Mouse (Mus musculus): ENCODE measurements around the gene Vps33a. TPM values are rescaled to one million over a fixed set of nuclear protein-coding genes. Genes with fewer than 3 reads are reported as not detected.

The Vps33a gene
- polyA plus RNA-seq, 1 experiment from 2014 or later: 27.2 TPM

DNA sequence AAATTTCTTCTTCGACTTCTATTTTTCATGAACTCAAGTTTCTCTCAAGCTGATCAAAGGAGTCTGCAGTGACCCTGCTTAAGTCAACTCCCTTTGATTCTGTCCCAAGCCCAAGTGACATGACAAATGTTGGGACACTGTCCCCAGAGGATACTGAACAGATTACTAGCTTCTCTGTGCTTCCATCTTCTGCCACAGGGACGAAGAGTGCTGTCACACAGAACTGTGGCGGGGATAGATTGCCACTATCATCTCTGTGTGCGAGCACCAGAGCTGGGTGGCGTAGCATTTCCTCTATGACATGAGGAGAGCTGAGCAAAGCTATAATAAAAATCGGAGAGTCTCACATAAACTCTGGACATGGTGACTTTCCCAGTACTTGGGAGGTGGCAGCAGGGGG, 29.3 kb upstream of the Vps33a start:
- H3K4me2 ChIP-seq (replicated peaks; ENCODE audit: low read depth, low read length): no peak overlapping the region
- no peaks in the 10 kb centered on the region for H3K9me3 ChIP-seq (ENCODE audit: control insufficient read depth, low read depth, low read length)
- H3K27me3 ChIP-seq (ENCODE audit: control insufficient read depth, insufficient read depth, low read length): no peaks in the 10 kb centered on the region
- no peaks in the 10 kb centered on the region for H3K4me1 ChIP-seq (ENCODE audit: control insufficient read depth, insufficient read depth, low read length)
- 86% methylated on average over 6 of the region's 6 CpGs for WGBS
- no peak for ATAC-seq (ENCODE audit: insufficient number of reproducible peaks, insufficient read depth, low FRiP score, low read depth)
- H3K9ac ChIP-seq (replicated peaks; ENCODE audit: low read depth, low read length): no peak overlapping the region
- H3K4me3 ChIP-seq (ENCODE audit: low read depth, low read length): no peak overlapping the region
- peaks cover 33% of the 10 kb centered on the region for H3K36me3 ChIP-seq (ENCODE audit: control insufficient read depth, insufficient read depth, low read length)
- no peak overlapping the region for H3K27ac ChIP-seq (ENCODE audit: low read length)

DNA sequence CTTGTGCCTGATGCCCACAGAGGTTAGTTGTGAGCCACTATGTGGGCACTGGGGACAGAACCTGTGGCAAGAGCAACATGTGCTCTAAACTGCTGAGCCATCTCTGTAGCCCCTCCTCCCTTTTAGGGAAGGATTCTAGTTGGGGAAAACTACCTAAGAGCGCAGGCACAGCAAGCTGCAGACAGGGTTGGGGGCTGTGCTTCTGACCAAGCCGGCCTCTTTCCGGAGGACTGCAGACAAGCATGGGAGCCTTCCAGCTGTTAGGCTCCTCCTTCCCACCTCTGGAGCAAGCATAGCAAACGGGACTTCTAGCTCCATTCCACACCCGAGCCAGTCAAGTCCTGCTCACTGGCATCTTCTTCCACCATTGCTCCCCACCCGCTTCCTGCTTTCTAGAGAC, 26.5 kb upstream of the Vps33a start:
- no peaks in the 10 kb centered on the region for H3K9me3 ChIP-seq (ENCODE audit: control insufficient read depth, low read depth, low read length)
- H3K36me3 ChIP-seq (ENCODE audit: control insufficient read depth, insufficient read depth, low read length): peaks cover 31% of the 10 kb centered on the region
- 51% methylated on average over 6 of the region's 6 CpGs for WGBS
- H3K27ac ChIP-seq (ENCODE audit: low read length): no peak overlapping the region
- no peaks in the 10 kb centered on the region for H3K27me3 ChIP-seq (ENCODE audit: control insufficient read depth, insufficient read depth, low read length)
- H3K4me2 ChIP-seq (replicated peaks; ENCODE audit: low read depth, low read length): no peak overlapping the region
- no peak for ATAC-seq (ENCODE audit: insufficient number of reproducible peaks, insufficient read depth, low FRiP score, low read depth)
- H3K9ac ChIP-seq (replicated peaks; ENCODE audit: low read depth, low read length): no peak overlapping the region
- no peaks in the 10 kb centered on the region for H3K4me1 ChIP-seq (ENCODE audit: control insufficient read depth, insufficient read depth, low read length)
- H3K4me3 ChIP-seq (ENCODE audit: low read depth, low read length): no peak overlapping the region

DNA sequence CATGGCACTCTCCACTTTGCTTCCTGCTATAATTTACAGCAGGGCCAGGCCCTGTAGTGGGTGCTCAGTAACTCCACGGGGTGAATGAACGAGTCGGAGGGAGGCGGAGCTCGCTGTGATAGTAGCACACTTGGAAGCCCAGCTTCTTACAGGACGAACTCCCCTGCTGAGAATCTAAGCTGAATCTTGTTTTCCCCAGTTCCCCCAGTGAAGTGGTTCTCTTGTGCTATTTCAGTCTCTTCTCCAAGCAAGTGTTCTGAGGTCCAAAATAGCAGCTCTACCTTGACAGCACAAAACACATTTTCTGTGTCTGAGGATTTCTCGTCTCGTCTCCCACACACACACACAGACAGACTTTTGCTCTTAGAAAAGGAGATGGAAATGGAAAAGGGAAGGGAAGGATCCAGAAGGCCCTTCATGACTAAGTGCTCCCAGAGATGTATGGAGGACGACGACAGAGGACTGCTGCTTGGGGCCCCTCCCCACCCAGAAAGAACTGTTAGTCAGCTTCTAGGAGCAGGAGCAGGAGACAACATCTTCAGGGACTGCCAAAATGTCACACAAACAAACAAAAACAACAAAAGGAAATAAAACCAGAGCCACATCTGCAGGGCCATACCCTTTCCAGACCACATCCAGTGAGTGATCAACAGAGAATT, 20.9 kb upstream of the Vps33a start:
- Histone ChIP-seq H3K9me3 (ENCODE audit: control insufficient read depth, low read depth, low read length) (no peaks in the 10 kb centered on the region), H3K9ac (replicated peaks; ENCODE audit: low read depth, low read length) (no peak overlapping the region), H3K4me2 (replicated peaks; ENCODE audit: low read depth, low read length) (no peak overlapping the region), H3K27me3 (ENCODE audit: control insufficient read depth, insufficient read depth, low read length) (no peaks in the 10 kb centered on the region), H3K36me3 (ENCODE audit: control insufficient read depth, insufficient read depth, low read length) (peaks cover 21% of the 10 kb centered on the region), H3K27ac (ENCODE audit: low read length) (no peak overlapping the region), H3K4me3 (ENCODE audit: low read depth, low read length) (no peak overlapping the region), H3K4me1 (ENCODE audit: control insufficient read depth, insufficient read depth, low read length) (no peaks in the 10 kb centered on the region)
- WGBS: 85% methylated on average over 10 of the region's 10 CpGs
- no peak for ATAC-seq (ENCODE audit: insufficient number of reproducible peaks, insufficient read depth, low FRiP score, low read depth)

DNA sequence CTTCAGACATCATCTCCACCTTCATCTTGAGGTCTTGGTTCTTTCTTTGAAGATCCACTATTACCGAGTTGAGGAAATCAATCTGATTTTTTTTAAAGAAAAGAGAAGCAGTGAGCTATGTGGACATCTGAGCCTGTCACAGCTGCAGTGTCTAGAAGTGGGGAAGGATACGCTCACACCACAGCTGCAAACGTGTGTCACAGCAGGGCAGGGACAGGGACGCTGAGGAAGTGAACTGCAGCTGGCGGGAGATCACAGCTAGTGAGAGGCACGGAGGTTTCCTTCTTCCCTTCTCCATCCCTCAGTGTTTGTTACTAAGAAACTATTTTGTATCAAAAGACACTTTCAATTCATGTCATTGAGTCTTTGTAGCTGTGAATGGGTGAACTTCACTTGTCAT, 7.2 kb upstream of the Vps33a start:
- H3K27ac ChIP-seq (ENCODE audit: low read length): no peak overlapping the region
- peaks cover 13% of the 10 kb centered on the region; the same call in 1 of the 2 replicates for H3K36me3 ChIP-seq (ENCODE audit: control insufficient read depth, insufficient read depth, low read length)
- no peaks in the 10 kb centered on the region for H3K4me1 ChIP-seq (ENCODE audit: control insufficient read depth, insufficient read depth, low read length)
- no peak overlapping the region for H3K4me2 ChIP-seq (replicated peaks; ENCODE audit: low read depth, low read length)
- no peak overlapping the region for H3K4me3 ChIP-seq (ENCODE audit: low read depth, low read length)
- H3K9me3 ChIP-seq (ENCODE audit: control insufficient read depth, low read depth, low read length): no peaks in the 10 kb centered on the region
- H3K27me3 ChIP-seq (ENCODE audit: control insufficient read depth, insufficient read depth, low read length): no peaks in the 10 kb centered on the region
- WGBS: 86% methylated on average over 6 of the region's 6 CpGs
- H3K9ac ChIP-seq (replicated peaks; ENCODE audit: low read depth, low read length): no peak overlapping the region
- no peak for ATAC-seq (ENCODE audit: insufficient number of reproducible peaks, insufficient read depth, low FRiP score, low read depth)

DNA sequence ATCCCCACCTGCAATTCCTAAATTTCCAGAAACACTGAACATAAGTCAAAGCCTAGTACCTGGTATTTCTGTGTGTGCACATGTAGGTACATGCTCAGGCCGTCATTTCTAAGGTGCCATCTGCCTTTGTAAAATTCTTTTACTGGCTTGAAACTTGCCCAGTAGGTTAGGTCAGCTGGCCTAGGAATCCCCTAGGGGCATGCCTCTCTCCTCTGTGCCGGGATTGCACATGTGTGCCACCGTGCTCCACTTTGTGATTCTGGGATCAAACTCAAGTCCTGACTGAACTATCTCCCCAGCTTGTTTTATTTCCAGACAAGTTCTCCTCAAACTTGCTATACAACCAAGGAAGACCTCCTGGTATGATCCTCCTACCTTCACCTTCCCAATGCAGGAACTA, 3.9 kb upstream of the Vps33a start:
- H3K4me3 ChIP-seq (ENCODE audit: low read depth, low read length): no peak overlapping the region
- WGBS: 91% methylated on average over 3 of the region's 3 CpGs
- H3K4me1 ChIP-seq (ENCODE audit: control insufficient read depth, insufficient read depth, low read length): 0 out of 2 replicates have a peak, but pooled peaks cover 4% of the 10 kb centered on the region
- ATAC-seq (ENCODE audit: insufficient number of reproducible peaks, insufficient read depth, low FRiP score, low read depth): no peak
- no peak overlapping the region for H3K27ac ChIP-seq (ENCODE audit: low read length)
- no peaks in the 10 kb centered on the region for H3K9me3 ChIP-seq (ENCODE audit: control insufficient read depth, low read depth, low read length)
- no peak overlapping the region for H3K9ac ChIP-seq (replicated peaks; ENCODE audit: low read depth, low read length)
- peaks cover 5% of the 10 kb centered on the region; the same call in 1 of the 2 replicates for H3K36me3 ChIP-seq (ENCODE audit: control insufficient read depth, insufficient read depth, low read length)
- H3K27me3 ChIP-seq (ENCODE audit: control insufficient read depth, insufficient read depth, low read length): no peaks in the 10 kb centered on the region
- no peak overlapping the region for H3K4me2 ChIP-seq (replicated peaks; ENCODE audit: low read depth, low read length)

DNA sequence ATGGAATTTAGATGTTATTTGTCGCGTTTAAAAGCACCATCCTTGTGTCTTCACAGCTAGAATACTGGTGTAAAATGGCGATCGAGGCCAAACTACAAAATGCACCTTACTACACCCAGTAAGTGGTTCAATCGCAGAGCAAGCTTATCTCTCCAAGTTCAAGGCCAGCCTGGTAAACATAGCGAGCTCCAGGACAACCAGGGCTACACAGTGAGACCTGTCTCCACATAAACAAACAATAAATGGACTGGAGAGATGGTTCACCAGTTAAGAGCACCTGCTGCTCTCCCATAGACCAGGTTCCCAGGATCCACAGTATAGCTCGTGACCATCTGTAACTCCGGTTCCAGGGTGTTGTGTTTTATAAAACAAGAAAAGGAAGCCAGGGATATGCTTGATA, 524 bp upstream of the Vps33a start:
- Histone ChIP-seq H3K9me3 (ENCODE audit: control insufficient read depth, low read depth, low read length) (no peaks in the 10 kb centered on the region), H3K27me3 (ENCODE audit: control insufficient read depth, insufficient read depth, low read length) (no peaks in the 10 kb centered on the region), H3K36me3 (ENCODE audit: control insufficient read depth, insufficient read depth, low read length) (peaks cover 13% of the 10 kb centered on the region), H3K27ac (ENCODE audit: low read length) (no peak overlapping the region), H3K9ac (replicated peaks; ENCODE audit: low read depth, low read length) (no peak overlapping the region), H3K4me2 (replicated peaks; ENCODE audit: low read depth, low read length) (peak overlapping the region; percentile 90), H3K4me1 (ENCODE audit: control insufficient read depth, insufficient read depth, low read length) (0 out of 2 replicates have a peak, but pooled peaks cover 4% of the 10 kb centered on the region), H3K4me3 (ENCODE audit: low read depth, low read length) (peak overlapping the region; percentile 94; the same call in 1 of the 2 replicates)
- 56% methylated on average over 8 of the region's 8 CpGs for WGBS
- ATAC-seq (ENCODE audit: insufficient number of reproducible peaks, insufficient read depth, low FRiP score, low read depth): peak; percentile 47; the same call in 1 of the 2 replicates

DNA sequence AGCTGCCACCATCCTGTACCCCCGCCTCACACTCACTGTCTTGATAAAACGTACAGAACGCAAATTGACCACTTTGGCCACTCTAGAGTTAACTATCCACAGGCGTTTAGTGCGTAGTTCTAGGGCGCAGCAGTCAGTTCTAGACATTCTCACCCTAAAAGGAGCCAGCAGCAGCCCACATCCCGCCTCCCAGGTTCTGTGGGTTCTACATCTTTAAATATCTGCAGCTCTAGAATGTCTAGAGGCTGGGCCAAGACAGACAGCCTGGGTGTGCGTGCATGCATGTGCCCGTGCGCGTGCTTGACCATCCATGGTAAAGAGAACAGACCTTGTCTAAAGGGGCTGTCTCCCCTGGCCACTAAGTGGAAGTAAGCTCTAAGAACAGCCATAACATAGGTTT, 11.7 kb downstream of the Vps33a start:
- H3K4me3 ChIP-seq (ENCODE audit: low read depth, low read length): no peak overlapping the region
- WGBS: 93% methylated on average over 11 of the region's 11 CpGs
- H3K4me1 ChIP-seq (ENCODE audit: control insufficient read depth, insufficient read depth, low read length): no peaks in the 10 kb centered on the region
- no peak for ATAC-seq (ENCODE audit: insufficient number of reproducible peaks, insufficient read depth, low FRiP score, low read depth)
- no peak overlapping the region for H3K4me2 ChIP-seq (replicated peaks; ENCODE audit: low read depth, low read length)
- H3K27me3 ChIP-seq (ENCODE audit: control insufficient read depth, insufficient read depth, low read length): no peaks in the 10 kb centered on the region
- no peaks in the 10 kb centered on the region for H3K9me3 ChIP-seq (ENCODE audit: control insufficient read depth, low read depth, low read length)
- peaks cover 54% of the 10 kb centered on the region for H3K36me3 ChIP-seq (ENCODE audit: control insufficient read depth, insufficient read depth, low read length)
- no peak overlapping the region for H3K27ac ChIP-seq (ENCODE audit: low read length)
- no peak overlapping the region for H3K9ac ChIP-seq (replicated peaks; ENCODE audit: low read depth, low read length)

DNA sequence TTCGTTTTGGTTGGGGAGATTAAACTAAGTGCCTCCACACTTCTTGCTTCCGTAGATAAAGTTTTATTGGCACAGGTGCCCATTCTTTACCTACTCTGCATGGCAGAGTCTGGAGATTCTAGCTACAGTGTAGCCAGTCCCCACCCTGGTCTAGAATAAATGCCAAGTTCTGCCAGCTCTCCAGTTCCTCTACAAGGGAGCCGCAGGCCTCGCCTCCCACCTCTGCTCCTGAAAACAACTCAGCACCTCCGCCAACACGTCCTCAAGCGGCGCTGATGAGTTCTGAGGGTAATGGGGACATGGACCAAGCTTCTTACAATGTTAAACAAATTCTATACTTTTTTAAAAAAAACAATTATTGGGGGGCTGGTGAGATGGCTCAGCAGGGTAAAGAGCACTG, 13.2 kb downstream of the Vps33a start:
- no peak overlapping the region for H3K4me2 ChIP-seq (replicated peaks; ENCODE audit: low read depth, low read length)
- no peak for ATAC-seq (ENCODE audit: insufficient number of reproducible peaks, insufficient read depth, low FRiP score, low read depth)
- H3K36me3 ChIP-seq (ENCODE audit: control insufficient read depth, insufficient read depth, low read length): peaks cover 58% of the 10 kb centered on the region
- no peaks in the 10 kb centered on the region for H3K9me3 ChIP-seq (ENCODE audit: control insufficient read depth, low read depth, low read length)
- 92% methylated on average over 8 of the region's 8 CpGs for WGBS
- no peak overlapping the region for H3K4me3 ChIP-seq (ENCODE audit: low read depth, low read length)
- H3K27me3 ChIP-seq (ENCODE audit: control insufficient read depth, insufficient read depth, low read length): no peaks in the 10 kb centered on the region
- no peaks in the 10 kb centered on the region for H3K4me1 ChIP-seq (ENCODE audit: control insufficient read depth, insufficient read depth, low read length)
- no peak overlapping the region for H3K27ac ChIP-seq (ENCODE audit: low read length)
- H3K9ac ChIP-seq (replicated peaks; ENCODE audit: low read depth, low read length): no peak overlapping the region

DNA sequence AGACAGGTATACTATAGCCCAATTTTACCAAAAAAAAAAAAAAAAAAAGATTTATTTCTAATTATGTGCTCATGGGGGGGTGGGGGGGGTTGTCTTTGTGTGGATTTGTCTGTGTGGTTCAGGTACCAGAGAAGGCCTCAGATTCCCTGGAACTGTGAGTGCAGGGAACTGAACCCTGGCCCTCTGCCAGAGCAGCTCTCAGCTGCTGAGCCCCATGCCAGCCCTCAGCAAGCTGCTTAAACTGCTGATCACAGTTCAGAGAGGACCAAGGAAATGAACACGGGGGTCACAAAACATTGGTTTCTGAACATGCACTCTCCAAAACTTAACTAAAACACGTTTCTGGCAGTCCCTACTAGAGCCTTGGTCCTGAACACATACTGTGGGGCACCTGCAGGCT, 16.4 kb downstream of the Vps33a start:
- peaks cover 34% of the 10 kb centered on the region for H3K36me3 ChIP-seq (ENCODE audit: control insufficient read depth, insufficient read depth, low read length)
- H3K9me3 ChIP-seq (ENCODE audit: control insufficient read depth, low read depth, low read length): no peaks in the 10 kb centered on the region
- WGBS: 74% methylated on average over 2 of the region's 2 CpGs
- H3K27ac ChIP-seq (ENCODE audit: low read length): no peak overlapping the region
- H3K4me1 ChIP-seq (ENCODE audit: control insufficient read depth, insufficient read depth, low read length): no peaks in the 10 kb centered on the region
- H3K27me3 ChIP-seq (ENCODE audit: control insufficient read depth, insufficient read depth, low read length): no peaks in the 10 kb centered on the region
- no peak overlapping the region for H3K4me2 ChIP-seq (replicated peaks; ENCODE audit: low read depth, low read length)
- no peak overlapping the region for H3K9ac ChIP-seq (replicated peaks; ENCODE audit: low read depth, low read length)
- no peak for ATAC-seq (ENCODE audit: insufficient number of reproducible peaks, insufficient read depth, low FRiP score, low read depth)
- H3K4me3 ChIP-seq (ENCODE audit: low read depth, low read length): no peak overlapping the region
